Mouse (Mus musculus) left cerebral cortex, adult 2 months (tissue): ENCODE results near the gene Tbc1d24. TPM values are rescaled to one million over a fixed set of nuclear protein-coding genes. Genes with fewer than 3 reads are reported as not detected.
A peak's percentile ranks its signal among the peaks of the same experiment; 100 is the strongest.

ENCODE experiments used
- DNase-seq, 2 experiments: peaks; one replicate each; pipeline ENCODE4 v3.0.0; 2021 to 2022; ENCODE audit warnings: low spot score in 2 of 2, mixed read lengths in 1 of 2; ENCODE audit errors: extremely low spot score in 1 of 2
- H3K27ac ChIP-seq: fragments of 200-600 bp; 2 replicates; pipeline ENCODE4 v1.8.1; 2022
- H3K4me3 ChIP-seq: fragments of 200-600 bp; 2 replicates; pipeline ENCODE4 v1.8.1; 2022
- CTCF ChIP-seq: fragments of 200-600 bp; IDR thresholded peaks from 2 replicates; pipeline ENCODE4 v1.8.1; 2022; ENCODE audit warnings: antibody characterized with exemption, mild to moderate bottlenecking, moderate library complexity
- intact Hi-C: fragments of 180-260 bp; cut with DNase I; formaldehyde crosslinking; loops from one replicate; pipeline ENCODE4 v1.15.1; 2025
- total RNA-seq, 2 experiments: library from RNA; stranded (reverse); gene quantifications; 2 replicates each; pipeline ENCODE4 v1.2.3; 2021

Tbc1d24 gene
- total RNA-seq, 2 experiments from 2014 or later, result 63.3 to 69.7 TPM

GRCm38 (mm10) chr17:24156394-24156793 is 49.0 kb downstream of the Tbc1d24 start:
- H3K4me3 ChIP-seq, result no peak overlapping the region
- H3K27ac ChIP-seq, result no peak overlapping the region
- no peak for DNase-seq
- TF ChIP-seq CTCF, result no peak
- intact Hi-C loops, result no loop called here

- intact Hi-C loops, result no loop called here
These were observed 49.6 kb downstream of the Tbc1d24 start for GRCm38 (mm10) chr17:24155742-24156141.

GRCm38 (mm10) chr17:24154463-24154862 is 50.9 kb downstream of the Tbc1d24 start:
- Histone ChIP-seq H3K27ac (no peak overlapping the region), H3K4me3 (no peak overlapping the region)
- TF ChIP-seq CTCF, result no peak
- intact Hi-C loops, result loop anchor here (5.0 kb wide), 1 partner anchor 153 kb away; no protein-coding TSS in a partner anchor
- no peak for DNase-seq

More at GRCm38 (mm10) chr17:24155742-24156141, 49.6 kb downstream of the Tbc1d24 start:
- DNase-seq, result no peak
- no peak for TF ChIP-seq CTCF
- Histone ChIP-seq H3K27ac (no peak overlapping the region), H3K4me3 (no peak overlapping the region)

- no peak overlapping the region for H3K27ac ChIP-seq
- intact Hi-C loops, result loop anchor here (2.0 to 5.0 kb wide), 2 partner anchors 155 to 239 kb away; no protein-coding TSS in a partner anchor
- DNase-seq, result peak; percentile 74 to 76
- peak overlapping the region; percentile 46 for H3K4me3 ChIP-seq
- peak; percentile 94 for TF ChIP-seq CTCF
These were observed 53.3 kb downstream of the Tbc1d24 start for GRCm38 (mm10) chr17:24151890-24152563.

- TF ChIP-seq CTCF, result no peak
- intact Hi-C loops, result loop anchor here (5.0 kb wide), 1 partner anchor 156 kb away; no protein-coding TSS in a partner anchor
- Histone ChIP-seq H3K4me3 (no peak overlapping the region), H3K27ac (no peak overlapping the region)
- DNase-seq, result no peak
These were observed 54.0 kb downstream of the Tbc1d24 start for GRCm38 (mm10) chr17:24151382-24151781.

- intact Hi-C loops, result loop anchor here (5.0 kb wide), 1 partner anchor 156 kb away; no protein-coding TSS in a partner anchor
These were observed 54.5 kb downstream of the Tbc1d24 start, which contains the start of gene Pdpk1 for GRCm38 (mm10) chr17:24150824-24151223. Pdpk1 (minus strand) TSS chr17:24150924.

GRCm38 (mm10) chr17:24149421-24149820 is 55.9 kb downstream of the Tbc1d24 start:
- H3K27ac ChIP-seq, result no peak overlapping the region
- no peak for DNase-seq
- H3K4me3 ChIP-seq, result no peak overlapping the region
- TF ChIP-seq CTCF, result no peak
- intact Hi-C loops, result no loop called here

More at GRCm38 (mm10) chr17:24150824-24151223, 54.5 kb downstream of the Tbc1d24 start, which contains the start of gene Pdpk1:
- TF ChIP-seq CTCF, result no peak
- Histone ChIP-seq H3K27ac (no peak within 1 kb of the TSS), H3K4me3 (peak within 1 kb of the TSS; percentile 46; the same call in 1 of the 2 replicates)
- no peak for DNase-seq

GRCm38 (mm10) chr17:24142897-24143296 is 62.5 kb downstream of the Tbc1d24 start:
- no peak for TF ChIP-seq CTCF
- no peak overlapping the region for H3K4me3 ChIP-seq
- intact Hi-C loops, result no loop called here
- no peak for DNase-seq
- no peak overlapping the region for H3K27ac ChIP-seq

- peak; percentile 97 to 98 for DNase-seq
- no peak for TF ChIP-seq CTCF
- intact Hi-C loops, result no loop called here
- Histone ChIP-seq H3K27ac (peak overlapping the region; percentile 93), H3K4me3 (peak overlapping the region; percentile 98)
These were observed 63.9 kb downstream of the Tbc1d24 start for GRCm38 (mm10) chr17:24141425-24141920.

- no peak for DNase-seq
- TF ChIP-seq CTCF, result no peak
- intact Hi-C loops, result no loop called here
- Histone ChIP-seq H3K4me3 (peak overlapping the region; percentile 98), H3K27ac (peak overlapping the region; percentile 93)
These were observed 64.4 kb downstream of the Tbc1d24 start for GRCm38 (mm10) chr17:24140845-24141424.

- peak overlapping the region; percentile 98 for H3K4me3 ChIP-seq
- intact Hi-C loops, result no loop called here
- H3K27ac ChIP-seq, result no peak overlapping the region
- DNase-seq, result no peak
- no peak for TF ChIP-seq CTCF
These were observed 65.4 kb downstream of the Tbc1d24 start for GRCm38 (mm10) chr17:24139968-24140367.

- Histone ChIP-seq H3K27ac (no peak overlapping the region), H3K4me3 (no peak overlapping the region)
- intact Hi-C loops, result no loop called here
- no peak for DNase-seq
- TF ChIP-seq CTCF, result no peak
These were observed 66.1 kb downstream of the Tbc1d24 start for GRCm38 (mm10) chr17:24139256-24139655.
